Mouse (Mus musculus) testis, adult 10 weeks (tissue): ENCODE results near the gene Eef1g. TPM values are rescaled to one million over a fixed set of nuclear protein-coding genes. Genes with fewer than 3 reads are reported as not detected.

ENCODE experiments used
- polyA plus RNA-seq: library from polyadenylated mRNA; stranded (reverse); fragments of 350-450 nt; fragmentation: Illumina TruSeq; extraction: RNeasy Lipid Tissue Mini Kit (QIAGEN cat#74804); gene quantifications from one replicate; pipeline ENCODE4 v1.2.3, GENCODE M21; 2014; ENCODE audit warnings: low read depth, low replicate concordance

The Eef1g gene
- polyA plus RNA-seq, result 146 TPM

DNA sequence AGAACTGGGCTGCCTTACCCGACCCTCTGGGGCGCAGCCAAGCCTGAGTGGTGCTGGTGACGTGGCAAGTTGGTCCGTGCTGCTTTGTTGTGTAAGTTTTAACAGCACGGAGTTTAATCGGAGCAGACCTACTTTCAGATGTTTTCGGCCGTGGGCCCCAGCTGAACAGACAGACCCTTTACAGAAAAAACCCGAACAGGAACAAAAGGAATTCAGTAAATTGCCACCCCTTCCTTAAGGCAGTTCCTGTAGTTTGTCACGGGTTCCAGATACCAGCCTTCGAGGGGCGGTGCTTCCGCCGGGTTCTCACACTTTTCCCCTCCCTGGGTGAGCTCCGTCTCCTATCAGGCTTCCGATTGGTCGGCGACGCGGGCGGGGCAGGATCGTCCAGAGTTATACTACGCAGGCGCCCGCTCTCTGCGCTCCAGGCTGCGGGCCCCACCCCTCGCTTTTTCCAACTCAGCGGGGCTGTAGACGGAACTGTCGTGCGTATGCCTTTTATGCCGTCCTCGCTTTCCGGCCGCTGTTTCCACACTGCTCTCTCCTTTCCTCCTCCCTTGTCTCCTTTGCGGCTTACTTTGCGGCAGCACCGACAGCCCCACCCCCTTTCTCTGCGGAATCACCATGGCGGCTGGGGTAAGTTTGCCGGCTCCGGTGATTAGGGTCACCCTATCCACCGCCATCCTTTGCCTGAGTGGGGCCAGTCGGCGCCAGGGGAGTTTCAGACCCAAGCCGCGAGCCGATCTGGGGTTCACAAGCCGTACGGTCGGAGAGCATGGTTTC lies at the start of gene Eef1g:
TSS of gene Eef1g (plus strand) at position 452 of the 783 bp plus-strand sequence.

GRCm38 (mm10) chr19:8920073-8920736 lies 46.6 kb upstream of the Eef1g start, which contains the start of gene B3gat3:
TSS of gene B3gat3 (plus strand) at chr19:8920374.

DNA sequence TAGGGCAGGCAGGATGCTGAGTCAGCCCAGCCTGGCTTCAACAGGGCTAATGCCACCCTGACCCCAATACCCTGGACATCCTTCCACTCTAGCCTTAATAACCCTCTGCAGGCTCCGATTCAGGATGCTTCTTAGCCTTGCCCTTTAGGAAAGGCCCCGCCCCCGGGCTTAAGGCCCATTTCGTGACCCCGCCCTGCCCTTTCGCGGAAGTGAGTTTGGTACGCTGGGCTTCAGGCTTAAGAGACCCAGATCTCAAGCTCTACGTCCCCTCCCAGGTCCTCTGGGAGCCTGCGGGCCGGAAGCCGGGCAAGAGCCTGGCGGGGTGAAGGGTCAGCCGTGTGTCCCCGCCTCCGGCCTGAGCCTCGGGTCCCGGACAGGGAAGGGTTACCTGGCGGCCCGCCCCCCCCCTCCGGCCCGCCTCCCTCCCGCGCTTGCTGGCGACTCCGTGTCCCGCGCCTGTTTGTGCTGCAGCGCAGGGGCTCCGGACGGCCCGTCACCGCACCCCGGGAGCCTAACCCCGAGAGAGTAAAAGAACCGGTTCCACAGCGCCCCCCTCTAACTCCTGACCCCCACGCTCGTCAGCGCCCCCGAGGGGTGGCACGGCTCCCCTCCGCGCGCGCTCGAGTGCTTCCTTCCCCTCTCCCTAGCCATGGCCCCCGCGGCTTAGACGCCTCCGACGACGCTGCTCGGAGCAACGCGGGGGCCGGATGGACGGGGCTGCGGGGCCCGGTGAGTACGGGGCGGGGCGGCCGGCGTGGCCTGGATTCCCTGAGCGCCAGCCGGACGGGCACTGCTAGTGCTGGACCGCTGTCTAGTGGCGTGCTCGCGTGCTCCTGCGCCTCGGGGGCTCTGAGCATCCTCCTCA lies 37.4 kb upstream of the Eef1g start, which contains the start of the genes Rom1 and Eml3:
TSS of gene Rom1 (minus strand) at position 133 of the 865 bp plus-strand sequence.
TSS of gene Eml3 (plus strand) at position 329 of the 865 bp plus-strand sequence.

DNA sequence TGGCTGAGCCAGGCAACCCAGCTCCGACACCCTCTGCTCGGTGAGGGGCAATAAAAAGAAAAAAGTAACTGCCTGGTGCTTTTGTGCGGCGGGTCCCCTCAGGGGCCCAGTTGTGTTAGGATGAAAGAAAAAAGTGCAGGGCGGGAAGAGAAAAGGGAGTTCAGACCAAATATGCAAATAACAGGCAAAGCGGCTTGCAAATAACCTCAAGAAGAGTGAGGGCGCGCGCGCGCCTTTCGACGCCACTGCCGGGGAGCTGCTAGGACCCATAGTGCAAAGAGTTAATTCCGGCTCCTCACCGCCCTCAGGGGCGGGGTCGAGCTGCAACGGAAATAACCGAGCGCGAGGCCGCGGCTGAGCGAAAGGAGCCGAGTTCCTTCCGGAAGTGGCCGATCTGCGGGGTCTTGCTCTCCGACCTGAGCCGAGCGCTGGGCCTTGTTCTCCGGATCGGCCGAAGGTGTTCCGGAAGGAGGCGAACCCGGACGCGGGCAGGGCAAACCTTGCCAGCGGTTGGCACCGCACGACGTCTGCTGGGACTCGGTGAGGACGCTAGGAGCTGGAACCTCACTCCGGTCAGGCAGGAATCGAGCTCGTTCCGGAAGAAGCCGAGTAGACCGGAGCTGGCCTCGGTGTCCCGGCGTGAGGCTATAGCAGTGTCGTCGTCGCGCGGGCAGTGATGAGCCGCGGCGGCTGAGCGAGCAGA lies 25.2 kb upstream of the Eef1g start, which contains the start of gene Mta2:
TSS of gene Mta2 (plus strand) at position 361 of the 703 bp plus-strand sequence.

GRCm38 (mm10) chr19:8953135-8954039 lies 13.5 kb upstream of the Eef1g start, which contains the start of gene Tut1:
TSS of gene Tut1 (plus strand) at chr19:8953847.

DNA sequence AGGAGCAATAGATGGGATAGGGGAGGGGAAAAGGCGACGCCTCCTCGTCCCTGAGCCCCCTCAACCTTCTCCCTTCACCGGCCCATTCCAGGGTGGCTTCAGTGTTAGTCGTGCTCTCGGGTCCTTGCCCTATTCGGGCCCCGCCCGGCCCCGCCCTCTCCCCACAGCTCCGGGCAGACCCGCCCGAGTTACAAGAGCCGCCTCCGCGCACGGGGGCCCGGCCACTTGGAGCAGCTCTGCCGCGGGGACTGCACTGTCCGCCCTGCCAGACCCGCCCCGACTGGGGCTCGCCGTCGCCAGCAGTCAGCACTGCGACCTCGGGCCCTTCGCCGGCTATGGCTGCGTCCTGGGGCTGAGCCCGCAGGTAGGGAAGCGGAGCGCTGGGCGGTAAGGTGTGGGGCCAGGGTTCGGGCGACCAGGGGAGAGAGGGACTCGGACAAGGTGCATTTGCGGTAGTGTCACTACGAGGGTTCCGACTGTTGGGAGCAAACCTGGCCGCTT lies 22.3 kb downstream of the Eef1g start, which contains the start of gene Ahnak:
TSS of gene Ahnak (plus strand) at position 219 of the 501 bp plus-strand sequence.

Other genes starting within 250 kb of the Eef1g start
- 109 TPM for gene Slc3a2, start 243.7 kb upstream of the Eef1g start, polyA plus RNA-seq
- gene Wdr74, start 231.2 kb upstream of the Eef1g start, polyA plus RNA-seq, result 12.8 TPM
- 11.7 TPM for gene 1700092M07Rik, start 226.3 kb upstream of the Eef1g start, polyA plus RNA-seq
- gene Stx5a, start 225.6 kb upstream of the Eef1g start, polyA plus RNA-seq, result 48.6 TPM
- 182 TPM for gene Nxf1, start 210.0 kb upstream of the Eef1g start, polyA plus RNA-seq
- gene Tmem223, start 196.0 kb upstream of the Eef1g start, polyA plus RNA-seq, result 4.5 TPM
- 14.4 TPM for gene Tmem179b, start 192.6 kb upstream of the Eef1g start, polyA plus RNA-seq
- gene Taf6l, start 180.6 kb upstream of the Eef1g start, polyA plus RNA-seq, result 3.2 TPM
- gene Polr2g, start 168.5 kb upstream of the Eef1g start, polyA plus RNA-seq, result 51.5 TPM
- gene Zbtb3, start 164.5 kb upstream of the Eef1g start, polyA plus RNA-seq, result 5.3 TPM
- gene Ttc9c, start 147.7 kb upstream of the Eef1g start, polyA plus RNA-seq, result 14.5 TPM
- gene Hnrnpul2, start 147.0 kb upstream of the Eef1g start, polyA plus RNA-seq, result 45.8 TPM
- 0.76 TPM for gene AC129217.1, start 137.3 kb upstream of the Eef1g start, polyA plus RNA-seq
- gene Bscl2, start 129.6 kb upstream of the Eef1g start, polyA plus RNA-seq, result 360 TPM
- 0.53 TPM for gene Gng3, start 127.8 kb upstream of the Eef1g start, polyA plus RNA-seq
- gene Lrrn4cl, start 116.3 kb upstream of the Eef1g start, polyA plus RNA-seq, result 0.56 TPM
- 23.5 TPM for gene Ubxn1, start 95.5 kb upstream of the Eef1g start, polyA plus RNA-seq
- gene Uqcc3, start 86.1 kb upstream of the Eef1g start, polyA plus RNA-seq, result 2.4 TPM
- 107 TPM for gene Lbhd1, start 83.3 kb upstream of the Eef1g start, polyA plus RNA-seq
- not detected for gene Gm49403, start 83.1 kb upstream of the Eef1g start, polyA plus RNA-seq
- gene 1810009A15Rik, start 78.2 kb upstream of the Eef1g start, polyA plus RNA-seq, result 35.7 TPM
- not detected for gene Gm49416, start 78.1 kb upstream of the Eef1g start, polyA plus RNA-seq
- 0.32 TPM for gene Ints5, start 74.0 kb upstream of the Eef1g start, polyA plus RNA-seq
- gene Ganab, start 69.0 kb upstream of the Eef1g start, polyA plus RNA-seq, result 30.6 TPM
- gene B3gat3, start 46.7 kb upstream of the Eef1g start, polyA plus RNA-seq, result 2.5 TPM
- gene Rom1, start 37.7 kb upstream of the Eef1g start, polyA plus RNA-seq, result 1.2 TPM
- 0.77 TPM for gene Eml3, start 37.5 kb upstream of the Eef1g start, polyA plus RNA-seq
- 44.3 TPM for gene Mta2, start 25.2 kb upstream of the Eef1g start, polyA plus RNA-seq
- 7.6 TPM for gene Tut1, start 13.2 kb upstream of the Eef1g start, polyA plus RNA-seq
- 4.2 TPM for gene Ahnak, start 22.2 kb downstream of the Eef1g start, polyA plus RNA-seq
- not detected for gene Scgb1a1, start 120.9 kb downstream of the Eef1g start, polyA plus RNA-seq
- gene Asrgl1, start 168.6 kb downstream of the Eef1g start, polyA plus RNA-seq, result 224 TPM